Mouse (Mus musculus): Measurements from ENCODE around the gene Klf9. TPM values are rescaled to one million over a fixed set of nuclear protein-coding genes. Genes with fewer than 3 reads are reported as not detected.

The Klf9 gene
- polyA plus RNA-seq, 1 experiment from 2014 or later: 3.1 TPM

- WGBS: 81% methylated on average over 5 of the region's 5 CpGs
- no peak for ATAC-seq (replicated peaks; ENCODE audit: insufficient number of reproducible peaks, insufficient read depth, low FRiP score, low read depth)
- no peaks in the 10 kb centered on the region for H3K9me3 ChIP-seq (replicated peaks)
- H3K27me3 ChIP-seq: no peaks in the 10 kb centered on the region
- H3K27ac ChIP-seq: no peak overlapping the region
- H3K4me2 ChIP-seq: no peak overlapping the region
- no peak overlapping the region for H3K9ac ChIP-seq
- H3K4me1 ChIP-seq (replicated peaks): no peaks in the 10 kb centered on the region
- no peaks in the 10 kb centered on the region for H3K36me3 ChIP-seq
- no peak overlapping the region for H3K4me3 ChIP-seq
Measured at GRCm38 (mm10) chr19:23168899-23169658, 28.1 kb downstream of the Klf9 start.

GRCm38 (mm10) chr19:23169659-23170050, 28.6 kb downstream of the Klf9 start:
- H3K36me3 ChIP-seq: no peaks in the 10 kb centered on the region
- no peaks in the 10 kb centered on the region for H3K27me3 ChIP-seq
- no peak overlapping the region for H3K4me2 ChIP-seq
- no peak overlapping the region for H3K9ac ChIP-seq
- WGBS: 86% methylated on average over 2 of the region's 2 CpGs
- H3K27ac ChIP-seq: no peak overlapping the region
- no peaks in the 10 kb centered on the region for H3K9me3 ChIP-seq (replicated peaks)
- ATAC-seq (replicated peaks; ENCODE audit: insufficient number of reproducible peaks, insufficient read depth, low FRiP score, low read depth): no peak
- H3K4me1 ChIP-seq (replicated peaks): no peaks in the 10 kb centered on the region
- no peak overlapping the region for H3K4me3 ChIP-seq

- H3K27me3 ChIP-seq: no peaks in the 10 kb centered on the region
- WGBS: 79% methylated on average over 5 of the region's 5 CpGs
- H3K27ac ChIP-seq: no peak overlapping the region
- no peak for ATAC-seq (replicated peaks; ENCODE audit: insufficient number of reproducible peaks, insufficient read depth, low FRiP score, low read depth)
- H3K36me3 ChIP-seq: no peaks in the 10 kb centered on the region
- no peak overlapping the region for H3K4me3 ChIP-seq
- no peak overlapping the region for H3K4me2 ChIP-seq
- H3K9ac ChIP-seq: no peak overlapping the region
- H3K9me3 ChIP-seq (replicated peaks): no peaks in the 10 kb centered on the region
- H3K4me1 ChIP-seq (replicated peaks): no peaks in the 10 kb centered on the region
Measured at GRCm38 (mm10) chr19:23170476-23170875, 29.4 kb downstream of the Klf9 start.

GRCm38 (mm10) chr19:23171136-23171535, 30.1 kb downstream of the Klf9 start:
- H3K4me1 ChIP-seq (replicated peaks): no peaks in the 10 kb centered on the region
- 95% methylated on average over 2 of the region's 2 CpGs for WGBS
- ATAC-seq (replicated peaks; ENCODE audit: insufficient number of reproducible peaks, insufficient read depth, low FRiP score, low read depth): no peak

GRCm38 (mm10) chr19:23175090-23175489, 34.1 kb downstream of the Klf9 start:
- no peaks in the 10 kb centered on the region for H3K4me1 ChIP-seq (replicated peaks)
- H3K9ac ChIP-seq: no peak overlapping the region
- H3K4me2 ChIP-seq: no peak overlapping the region
- no peak overlapping the region for H3K4me3 ChIP-seq
- no peak for ATAC-seq (replicated peaks; ENCODE audit: insufficient number of reproducible peaks, insufficient read depth, low FRiP score, low read depth)
- H3K9me3 ChIP-seq (replicated peaks): no peaks in the 10 kb centered on the region
- no peaks in the 10 kb centered on the region for H3K36me3 ChIP-seq
- H3K27ac ChIP-seq: no peak overlapping the region
- 61% methylated on average over 3 of the region's 3 CpGs for WGBS
- no peaks in the 10 kb centered on the region for H3K27me3 ChIP-seq

More at GRCm38 (mm10) chr19:23171136-23171535, 30.1 kb downstream of the Klf9 start:
- Histone ChIP-seq H3K4me2 (no peak overlapping the region), H3K9me3 (replicated peaks) (no peaks in the 10 kb centered on the region), H3K4me3 (no peak overlapping the region), H3K27me3 (no peaks in the 10 kb centered on the region), H3K9ac (no peak overlapping the region), H3K36me3 (no peaks in the 10 kb centered on the region), H3K27ac (no peak overlapping the region)

GRCm38 (mm10) chr19:23175511-23175910, 34.5 kb downstream of the Klf9 start:
- Histone ChIP-seq H3K9ac (no peak overlapping the region), H3K4me3 (no peak overlapping the region), H3K27me3 (no peaks in the 10 kb centered on the region), H3K9me3 (replicated peaks) (no peaks in the 10 kb centered on the region), H3K4me2 (no peak overlapping the region), H3K27ac (no peak overlapping the region), H3K36me3 (no peaks in the 10 kb centered on the region), H3K4me1 (replicated peaks) (no peaks in the 10 kb centered on the region)
- no peak for ATAC-seq (replicated peaks; ENCODE audit: insufficient number of reproducible peaks, insufficient read depth, low FRiP score, low read depth)
- 53% methylated on average over 2 of the region's 2 CpGs for WGBS

- Histone ChIP-seq H3K4me2 (no peak overlapping the region), H3K27me3 (no peaks in the 10 kb centered on the region), H3K27ac (no peak overlapping the region), H3K4me1 (replicated peaks) (no peaks in the 10 kb centered on the region), H3K9me3 (replicated peaks) (no peaks in the 10 kb centered on the region), H3K36me3 (no peaks in the 10 kb centered on the region), H3K9ac (no peak overlapping the region), H3K4me3 (no peak overlapping the region)
- 91% methylated on average over 3 of the region's 3 CpGs for WGBS
- ATAC-seq (replicated peaks; ENCODE audit: insufficient number of reproducible peaks, insufficient read depth, low FRiP score, low read depth): no peak
Measured at GRCm38 (mm10) chr19:23178533-23178932, 37.5 kb downstream of the Klf9 start.

GRCm38 (mm10) chr19:23183493-23183892, 42.5 kb downstream of the Klf9 start:
- Histone ChIP-seq H3K36me3 (no peaks in the 10 kb centered on the region), H3K27ac (no peak overlapping the region), H3K9me3 (replicated peaks) (no peaks in the 10 kb centered on the region), H3K4me2 (no peak overlapping the region), H3K4me3 (no peak overlapping the region), H3K27me3 (no peaks in the 10 kb centered on the region), H3K9ac (no peak overlapping the region), H3K4me1 (replicated peaks) (no peaks in the 10 kb centered on the region)
- ATAC-seq (replicated peaks; ENCODE audit: insufficient number of reproducible peaks, insufficient read depth, low FRiP score, low read depth): no peak
- WGBS: 93% methylated on average over 4 of the region's 4 CpGs

GRCm38 (mm10) chr19:23184068-23184467, 43.0 kb downstream of the Klf9 start:
- Histone ChIP-seq H3K36me3 (no peaks in the 10 kb centered on the region), H3K4me2 (no peak overlapping the region), H3K27ac (no peak overlapping the region), H3K9ac (no peak overlapping the region), H3K9me3 (replicated peaks) (no peaks in the 10 kb centered on the region), H3K4me3 (no peak overlapping the region), H3K4me1 (replicated peaks) (no peaks in the 10 kb centered on the region), H3K27me3 (no peaks in the 10 kb centered on the region)
- 82% methylated on average over 4 of the region's 4 CpGs for WGBS
- no peak for ATAC-seq (replicated peaks; ENCODE audit: insufficient number of reproducible peaks, insufficient read depth, low FRiP score, low read depth)

GRCm38 (mm10) chr19:23187732-23188131, 46.7 kb downstream of the Klf9 start:
- Histone ChIP-seq H3K9ac (no peak overlapping the region), H3K36me3 (no peaks in the 10 kb centered on the region; the same call in 1 of the 2 replicates), H3K4me1 (replicated peaks) (no peaks in the 10 kb centered on the region), H3K27ac (no peak overlapping the region), H3K4me2 (no peak overlapping the region), H3K4me3 (no peak overlapping the region), H3K27me3 (no peaks in the 10 kb centered on the region), H3K9me3 (replicated peaks) (no peaks in the 10 kb centered on the region)
- WGBS: 88% methylated on average over 6 of the region's 6 CpGs
- no peak for ATAC-seq (replicated peaks; ENCODE audit: insufficient number of reproducible peaks, insufficient read depth, low FRiP score, low read depth)

GRCm38 (mm10) chr19:23188986-23189385, 48.0 kb downstream of the Klf9 start:
- Histone ChIP-seq H3K27ac (no peak overlapping the region), H3K4me2 (no peak overlapping the region), H3K27me3 (no peaks in the 10 kb centered on the region), H3K36me3 (no peaks in the 10 kb centered on the region; the same call in 1 of the 2 replicates), H3K9me3 (replicated peaks) (no peaks in the 10 kb centered on the region), H3K9ac (no peak overlapping the region), H3K4me3 (no peak overlapping the region), H3K4me1 (replicated peaks) (no peaks in the 10 kb centered on the region)
- no peak for ATAC-seq (replicated peaks; ENCODE audit: insufficient number of reproducible peaks, insufficient read depth, low FRiP score, low read depth)
- WGBS: 85% methylated on average over 7 of the region's 7 CpGs

GRCm38 (mm10) chr19:23189744-23190143, 48.7 kb downstream of the Klf9 start:
- WGBS: 21% methylated on average over 1 of the region's 1 CpGs
- Histone ChIP-seq H3K9me3 (replicated peaks) (no peaks in the 10 kb centered on the region), H3K4me1 (replicated peaks) (no peaks in the 10 kb centered on the region), H3K36me3 (no peaks in the 10 kb centered on the region; the same call in 1 of the 2 replicates), H3K4me2 (no peak overlapping the region), H3K27me3 (no peaks in the 10 kb centered on the region), H3K9ac (no peak overlapping the region), H3K27ac (no peak overlapping the region), H3K4me3 (no peak overlapping the region)
- no peak for ATAC-seq (replicated peaks; ENCODE audit: insufficient number of reproducible peaks, insufficient read depth, low FRiP score, low read depth)

Data from heart, embryonic 15.5 days (tissue).